Mouse (Mus musculus) midbrain, embryonic 13.5 days (tissue): ENCODE measurements around the gene Kcnk10. TPM values are rescaled to one million over a fixed set of nuclear protein-coding genes. Genes with fewer than 3 reads are reported as not detected.

Experiments used
- ATAC-seq: fragments of 200-750 bp; cut with Nextera tagmentation; 2 replicates; pipeline ENCODE4 v1.8.0; 2017; ENCODE audit warnings: mild to moderate bottlenecking, moderate TSS enrichment, moderate library complexity
- H3K27ac ChIP-seq: fragments of 300-500 bp; sonication (generic); 2 replicates; pipeline ENCODE4 v1.5.1; 2015; ENCODE audit warnings: inconsistent platforms, mild to moderate bottlenecking, moderate library complexity
- H3K27me3 ChIP-seq: fragments of 300-500 bp; sonication (generic); 2 replicates; pipeline ENCODE4 v1.6.1; 2015; ENCODE audit warnings: mild to moderate bottlenecking, inconsistent platforms
- H3K36me3 ChIP-seq: fragments of 300-500 bp; sonication (generic); 2 replicates; pipeline ENCODE4 v1.6.1; 2015; ENCODE audit warnings: mild to moderate bottlenecking, inconsistent platforms
- H3K4me1 ChIP-seq: fragments of 300-500 bp; sonication (generic); replicated peaks from 2 replicates; pipeline ENCODE4 v1.6.1; 2015; ENCODE audit warnings: inconsistent platforms
- H3K4me2 ChIP-seq: fragments of 300-500 bp; sonication (generic); replicated peaks from 2 replicates; pipeline ENCODE4 v1.6.1; 2015; ENCODE audit warnings: moderate library complexity, mild to moderate bottlenecking, inconsistent platforms
- H3K4me3 ChIP-seq: fragments of 300-500 bp; sonication (generic); replicated peaks from 2 replicates; pipeline ENCODE4 v1.5.1; 2015; ENCODE audit warnings: mild to moderate bottlenecking, inconsistent platforms
- H3K9ac ChIP-seq: fragments of 300-500 bp; sonication (generic); replicated peaks from 2 replicates; pipeline ENCODE4 v1.6.1; 2015; ENCODE audit warnings: mild to moderate bottlenecking, inconsistent platforms
- H3K9me3 ChIP-seq: fragments of 300-500 bp; sonication (generic); 2 replicates; pipeline ENCODE4 v1.6.1; 2016; ENCODE audit warnings: mild to moderate bottlenecking, inconsistent platforms
- WGBS: fragments of 180-500 bp; shearing (Covaris S2); methylation state at CpG from one replicate; pipeline ENCODE4 v1.1.7; 2015; 5-methylcytosine and 5-hydroxymethylcytosine counted together
- polyA plus RNA-seq: library from polyadenylated mRNA; unstranded; fragments of >200 nt; fragmentation: Nextera tagmentation; extraction: Ambion mirVana; gene quantifications from 2 replicates; pipeline ENCODE4 v1.2.1, GENCODE M21; 2015

Kcnk10 gene
- polyA plus RNA-seq, 1 experiment from 2014 or later, result 51.8 TPM

DNA sequence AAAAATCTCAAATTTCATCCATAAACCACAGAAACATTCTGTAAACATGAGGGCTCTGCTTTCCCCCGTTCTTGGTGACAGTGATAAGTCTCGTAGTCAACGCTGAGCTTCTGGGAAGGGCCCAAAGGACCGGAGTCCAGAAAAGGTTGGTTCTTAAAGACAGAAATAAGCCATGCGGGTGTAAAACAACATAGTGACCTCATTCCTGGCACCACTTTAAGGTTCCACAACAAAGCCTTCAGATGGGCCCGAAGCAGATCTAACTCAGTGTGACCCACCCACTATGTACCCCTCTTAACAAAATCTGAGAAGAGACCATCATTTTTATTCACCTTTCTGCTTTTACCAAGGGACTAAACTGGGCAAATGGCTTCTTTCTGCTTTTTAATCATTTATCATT lies 10.2 kb downstream of the Kcnk10 start:
- no peaks in the 10 kb centered on the region for H3K9me3 ChIP-seq
- H3K27me3 ChIP-seq, result no peaks in the 10 kb centered on the region
- H3K4me1 ChIP-seq, result peaks cover 100% of the 10 kb centered on the region
- no peak overlapping the region; the same call in 1 of the 2 replicates for H3K27ac ChIP-seq
- no peak for ATAC-seq
- WGBS, result 86% methylated on average over 6 of the region's 6 CpGs
- H3K4me3 ChIP-seq, result no peak overlapping the region
- H3K9ac ChIP-seq, result no peak overlapping the region
- H3K36me3 ChIP-seq, result peaks cover 3% of the 10 kb centered on the region
- H3K4me2 ChIP-seq, result 0 out of 2 replicates have a peak overlapping the region, but pooled peaks have one; percentile 7

DNA sequence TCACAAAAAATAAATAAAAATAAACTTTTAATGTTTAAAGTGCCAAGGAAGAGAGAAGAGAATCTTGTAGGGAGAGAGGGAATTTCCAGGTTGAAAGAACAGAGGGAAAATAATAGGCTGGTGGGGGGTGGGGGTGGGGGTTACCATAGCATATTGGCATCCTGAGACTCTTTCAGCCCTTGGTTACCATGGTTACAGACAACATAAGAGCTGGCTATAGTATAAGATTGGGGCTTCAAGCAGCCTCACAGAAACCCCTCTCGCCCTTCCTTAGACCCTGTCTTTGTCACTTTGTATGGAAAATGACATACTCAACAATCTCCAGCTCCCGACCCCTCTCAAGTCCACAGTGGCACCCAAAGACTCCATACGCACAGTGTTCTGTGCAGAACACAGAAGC lies 13.7 kb downstream of the Kcnk10 start:
- peaks cover 89% of the 10 kb centered on the region for H3K4me1 ChIP-seq
- ATAC-seq, result peak; percentile 62

DNA sequence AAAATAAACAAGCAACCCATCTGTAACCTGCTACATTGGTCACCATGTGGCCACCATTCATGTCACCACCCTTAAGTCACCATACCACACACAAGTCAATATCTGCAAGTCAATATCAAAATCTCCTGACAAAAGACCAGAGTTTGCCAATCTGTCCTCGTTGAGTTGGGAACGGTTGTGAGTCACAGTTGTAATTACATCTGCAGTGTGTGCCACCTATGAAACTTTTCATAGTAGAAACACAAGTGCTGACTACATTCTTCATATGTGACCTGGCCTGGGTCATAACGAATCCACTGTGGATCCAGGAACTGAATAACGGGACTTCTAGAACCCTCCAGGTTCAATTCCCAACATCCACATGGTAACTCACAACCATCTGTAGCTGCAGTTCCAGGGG lies 14.8 kb downstream of the Kcnk10 start:
- Histone ChIP-seq H3K4me3 (no peak overlapping the region), H3K4me2 (peak overlapping the region; percentile 37), H3K36me3 (no peaks in the 10 kb centered on the region), H3K9me3 (no peaks in the 10 kb centered on the region), H3K27me3 (no peaks in the 10 kb centered on the region), H3K9ac (no peak overlapping the region), H3K27ac (peak overlapping the region; percentile 81), H3K4me1 (peaks cover 81% of the 10 kb centered on the region)
- ATAC-seq, result 0 out of 2 replicates have a peak, but pooled peaks have one; percentile 2
- WGBS, result 34% methylated on average over 4 of the region's 4 CpGs

More for the DNA sequence above, 13.7 kb downstream of the Kcnk10 start:
- H3K36me3 ChIP-seq, result no peaks in the 10 kb centered on the region
- H3K4me3 ChIP-seq, result peak overlapping the region; percentile 12
- H3K9ac ChIP-seq, result peak overlapping the region; percentile 51; the same call in 1 of the 2 replicates
- WGBS, result 10% methylated on average over 3 of the region's 3 CpGs
- H3K27ac ChIP-seq, result peak overlapping the region; percentile 81
- H3K27me3 ChIP-seq, result no peaks in the 10 kb centered on the region
- no peaks in the 10 kb centered on the region for H3K9me3 ChIP-seq
- H3K4me2 ChIP-seq, result peak overlapping the region; percentile 37

DNA sequence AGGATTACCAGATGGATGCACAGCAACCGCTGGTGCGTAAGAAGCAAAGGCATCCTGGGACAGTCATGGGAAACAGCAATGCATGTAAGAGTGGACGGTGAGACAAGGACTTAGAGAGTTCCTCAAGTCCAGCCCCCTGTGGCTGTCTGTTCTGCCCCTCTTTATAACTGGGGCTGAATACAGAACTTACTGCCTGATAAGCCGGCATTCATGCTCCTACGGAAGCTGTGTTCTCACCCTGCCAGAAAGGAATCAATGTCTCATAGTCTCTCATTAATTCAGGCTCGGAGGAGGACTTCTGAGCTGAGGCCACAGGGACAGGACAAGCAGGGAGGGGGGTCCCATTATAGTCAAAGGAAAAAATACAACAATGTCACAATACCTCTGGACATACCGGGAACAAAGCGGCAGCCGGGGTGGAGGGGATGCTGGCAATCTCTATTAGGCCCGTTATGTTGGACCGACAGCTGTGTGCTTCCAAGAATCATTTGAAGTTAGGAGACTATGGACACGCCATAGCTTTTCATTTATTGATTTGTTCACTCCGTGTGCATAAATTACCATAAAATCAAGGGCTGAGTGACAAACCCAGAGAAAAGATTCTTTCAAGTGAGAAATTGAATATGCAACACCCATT lies 15.7 kb downstream of the Kcnk10 start:
- peaks cover 73% of the 10 kb centered on the region for H3K4me1 ChIP-seq
- H3K4me2 ChIP-seq, result peak overlapping the region; percentile 37
- no peaks in the 10 kb centered on the region for H3K9me3 ChIP-seq
- no peaks in the 10 kb centered on the region for H3K27me3 ChIP-seq
- no peak overlapping the region for H3K9ac ChIP-seq
- H3K27ac ChIP-seq, result peak overlapping the region; percentile 81
- 10% methylated on average over 13 of the region's 13 CpGs for WGBS
- H3K4me3 ChIP-seq, result peak overlapping the region; percentile 2; the same call in 1 of the 2 replicates
- ATAC-seq, result peak; percentile 95
- no peaks in the 10 kb centered on the region for H3K36me3 ChIP-seq

DNA sequence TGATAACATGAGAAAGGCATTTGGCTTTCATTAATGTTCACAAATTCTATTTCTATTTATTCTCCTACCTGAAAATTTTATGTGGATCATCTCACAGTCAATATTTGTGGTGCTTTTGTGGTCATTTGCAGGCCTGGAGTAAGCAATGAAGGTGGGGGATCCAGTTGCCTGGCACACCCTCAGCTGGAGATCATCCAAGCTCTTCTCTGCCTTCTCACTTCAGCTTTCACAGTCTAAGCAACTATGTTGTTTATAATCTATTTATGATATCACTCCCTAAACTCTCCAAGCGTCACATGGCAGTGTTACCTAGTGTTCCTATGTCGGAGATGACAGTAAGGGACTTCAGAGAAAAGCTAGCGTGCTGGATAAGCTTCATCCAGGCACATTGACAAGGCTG lies 18.1 kb downstream of the Kcnk10 start:
- Histone ChIP-seq H3K4me1 (peaks cover 49% of the 10 kb centered on the region), H3K9ac (no peak overlapping the region), H3K4me3 (no peak overlapping the region), H3K4me2 (no peak overlapping the region), H3K36me3 (no peaks in the 10 kb centered on the region), H3K9me3 (no peaks in the 10 kb centered on the region), H3K27ac (no peak overlapping the region), H3K27me3 (no peaks in the 10 kb centered on the region)
- ATAC-seq, result no peak
- WGBS, result 90% methylated on average over 3 of the region's 3 CpGs

DNA sequence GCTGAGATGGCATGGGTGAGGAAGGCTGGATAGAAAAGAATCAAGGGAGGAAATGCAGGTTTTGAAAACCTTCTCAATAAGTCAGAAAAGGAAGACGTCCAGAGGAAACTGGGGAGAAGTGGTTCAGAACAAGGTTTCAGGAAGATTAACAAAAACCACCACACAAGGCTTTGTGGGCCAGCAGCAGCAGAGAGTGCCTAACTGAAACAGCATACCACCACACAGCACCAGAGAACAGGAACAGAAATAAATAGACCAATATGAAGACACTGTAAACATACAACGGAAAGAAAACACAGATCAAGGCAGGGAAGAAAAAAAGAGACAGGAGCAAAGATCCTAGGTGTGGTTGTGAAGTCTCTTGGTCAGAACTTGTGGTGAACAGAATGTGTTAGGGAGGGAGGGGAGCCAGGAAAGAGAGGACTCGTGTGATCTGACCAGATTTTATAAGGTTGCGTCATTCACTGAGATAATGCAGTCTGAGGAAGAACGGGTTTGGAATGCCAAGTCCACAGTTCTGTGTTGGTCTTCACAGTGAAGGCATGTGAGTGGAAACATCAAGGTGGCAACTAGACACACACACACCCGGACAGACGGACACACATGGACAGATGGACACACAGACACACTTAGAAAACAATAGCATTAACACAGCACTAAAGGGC lies 21.0 kb downstream of the Kcnk10 start:
- no peaks in the 10 kb centered on the region for H3K27me3 ChIP-seq
- H3K9ac ChIP-seq, result no peak overlapping the region
- no peak overlapping the region for H3K4me2 ChIP-seq
- no peak overlapping the region for H3K27ac ChIP-seq
- no peaks in the 10 kb centered on the region for H3K36me3 ChIP-seq
- no peak overlapping the region for H3K4me3 ChIP-seq
- H3K9me3 ChIP-seq, result no peaks in the 10 kb centered on the region
- WGBS, result 88% methylated on average over 7 of the region's 7 CpGs
- ATAC-seq, result no peak
- peaks cover 25% of the 10 kb centered on the region for H3K4me1 ChIP-seq

DNA sequence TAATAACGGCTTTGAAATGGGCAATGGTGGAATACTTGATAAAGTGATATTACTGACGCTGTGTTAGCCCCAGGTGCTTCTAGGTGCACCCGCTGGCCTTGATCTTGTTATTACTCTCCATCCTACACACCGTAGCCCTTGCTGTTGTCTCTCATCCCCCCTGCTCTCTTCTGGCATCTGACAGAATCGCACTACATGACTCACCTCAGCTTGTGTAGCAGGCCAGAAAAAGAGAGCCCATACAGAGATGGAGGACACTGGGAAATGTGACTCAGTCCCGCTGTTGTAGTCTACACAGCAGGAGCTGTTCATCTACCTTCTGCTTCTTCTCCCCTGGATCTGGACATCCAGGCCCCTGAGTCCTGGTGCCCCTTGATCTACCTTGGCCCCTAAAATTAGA lies 28.1 kb downstream of the Kcnk10 start:
- H3K4me1 ChIP-seq, result peaks cover 17% of the 10 kb centered on the region
- no peak overlapping the region for H3K4me3 ChIP-seq
- H3K4me2 ChIP-seq, result no peak overlapping the region
- no peak overlapping the region for H3K9ac ChIP-seq
- no peak overlapping the region for H3K27ac ChIP-seq
- 0 out of 2 replicates have a peak, but pooled peaks cover 7% of the 10 kb centered on the region for H3K36me3 ChIP-seq
- H3K9me3 ChIP-seq, result no peaks in the 10 kb centered on the region
- no peaks in the 10 kb centered on the region for H3K27me3 ChIP-seq
- ATAC-seq, result no peak
- 96% methylated on average over 6 of the region's 6 CpGs for WGBS

DNA sequence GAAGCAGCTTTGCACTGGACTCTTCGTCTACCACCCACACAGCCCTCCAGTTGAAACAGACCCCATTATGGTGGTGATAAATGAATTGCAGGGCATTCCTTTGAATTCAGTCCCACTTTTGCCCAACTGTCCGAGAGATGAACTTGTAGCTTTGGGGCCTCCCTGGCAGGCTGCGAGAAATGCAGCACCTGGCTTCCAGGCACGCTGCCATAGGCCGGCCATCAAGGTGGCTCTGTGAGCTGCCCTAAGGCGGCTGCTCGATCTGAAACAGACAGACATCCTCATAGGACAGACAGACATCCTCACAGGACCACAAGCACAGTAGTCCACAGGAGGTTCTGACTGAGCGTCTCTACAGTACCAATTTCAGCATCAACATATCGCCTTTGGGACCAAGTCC lies 30.0 kb downstream of the Kcnk10 start:
- no peak overlapping the region for H3K27ac ChIP-seq
- no peak for ATAC-seq
- no peaks in the 10 kb centered on the region for H3K27me3 ChIP-seq

DNA sequence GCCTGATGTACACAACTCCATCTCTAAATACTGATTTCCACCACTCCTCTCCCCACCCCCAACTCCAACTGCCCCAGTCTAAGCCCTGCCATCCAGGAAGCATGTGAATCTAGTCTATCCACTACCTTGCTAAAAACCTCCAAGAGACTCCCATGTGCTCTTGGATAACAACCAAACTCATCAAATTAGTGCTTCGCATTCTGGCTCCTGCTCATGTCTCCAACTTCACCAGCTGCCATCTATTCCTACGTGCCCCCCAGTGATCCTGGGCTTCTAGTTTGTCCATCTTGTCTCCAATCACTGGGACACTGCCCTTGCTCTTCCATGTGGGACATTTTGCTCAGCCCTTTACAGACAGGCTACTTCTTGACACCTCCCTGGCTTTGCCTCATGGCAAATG lies 32.2 kb downstream of the Kcnk10 start:
- no peak overlapping the region for H3K9ac ChIP-seq
- H3K27me3 ChIP-seq, result no peaks in the 10 kb centered on the region
- no peak overlapping the region for H3K4me3 ChIP-seq
- no peaks in the 10 kb centered on the region for H3K9me3 ChIP-seq
- ATAC-seq, result no peak
- peaks cover 16% of the 10 kb centered on the region for H3K4me1 ChIP-seq
- H3K27ac ChIP-seq, result no peak overlapping the region
- WGBS, result 97% methylated on average over 2 of the region's 2 CpGs
- H3K4me2 ChIP-seq, result no peak overlapping the region
- peaks cover 10% of the 10 kb centered on the region; the same call in 1 of the 2 replicates for H3K36me3 ChIP-seq

More for the DNA sequence above, 30.0 kb downstream of the Kcnk10 start:
- Histone ChIP-seq H3K36me3 (0 out of 2 replicates have a peak, but pooled peaks cover 7% of the 10 kb centered on the region), H3K4me2 (no peak overlapping the region), H3K9ac (no peak overlapping the region), H3K9me3 (no peaks in the 10 kb centered on the region), H3K4me3 (no peak overlapping the region), H3K4me1 (peaks cover 17% of the 10 kb centered on the region)
- WGBS, result 91% methylated on average over 9 of the region's 9 CpGs

DNA sequence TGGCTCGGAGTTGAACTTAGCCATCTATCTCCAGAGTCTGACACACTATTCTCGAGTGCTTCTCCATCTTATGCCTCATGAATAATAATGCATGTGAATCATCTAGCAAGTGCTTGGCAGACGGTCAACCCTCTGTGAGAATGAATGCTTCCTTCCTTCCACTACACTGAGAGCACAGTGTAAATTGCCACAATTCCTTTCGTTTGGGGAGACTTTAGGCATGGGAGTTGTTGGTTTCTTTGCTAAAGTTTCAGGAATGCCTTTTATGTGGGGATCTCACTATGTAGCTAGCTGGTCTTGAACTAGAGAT lies 32.9 kb downstream of the Kcnk10 start:
- H3K4me1 ChIP-seq, result peaks cover 16% of the 10 kb centered on the region
- H3K27ac ChIP-seq, result no peak overlapping the region
- peaks cover 16% of the 10 kb centered on the region; the same call in 1 of the 2 replicates for H3K36me3 ChIP-seq
- 69% methylated on average over 4 of the region's 4 CpGs for WGBS
- H3K9me3 ChIP-seq, result no peaks in the 10 kb centered on the region
- H3K4me3 ChIP-seq, result no peak overlapping the region
- H3K4me2 ChIP-seq, result no peak overlapping the region
- no peak overlapping the region for H3K9ac ChIP-seq
- 0 out of 2 replicates have a peak, but pooled peaks have one; percentile 9 for ATAC-seq
- no peaks in the 10 kb centered on the region for H3K27me3 ChIP-seq

DNA sequence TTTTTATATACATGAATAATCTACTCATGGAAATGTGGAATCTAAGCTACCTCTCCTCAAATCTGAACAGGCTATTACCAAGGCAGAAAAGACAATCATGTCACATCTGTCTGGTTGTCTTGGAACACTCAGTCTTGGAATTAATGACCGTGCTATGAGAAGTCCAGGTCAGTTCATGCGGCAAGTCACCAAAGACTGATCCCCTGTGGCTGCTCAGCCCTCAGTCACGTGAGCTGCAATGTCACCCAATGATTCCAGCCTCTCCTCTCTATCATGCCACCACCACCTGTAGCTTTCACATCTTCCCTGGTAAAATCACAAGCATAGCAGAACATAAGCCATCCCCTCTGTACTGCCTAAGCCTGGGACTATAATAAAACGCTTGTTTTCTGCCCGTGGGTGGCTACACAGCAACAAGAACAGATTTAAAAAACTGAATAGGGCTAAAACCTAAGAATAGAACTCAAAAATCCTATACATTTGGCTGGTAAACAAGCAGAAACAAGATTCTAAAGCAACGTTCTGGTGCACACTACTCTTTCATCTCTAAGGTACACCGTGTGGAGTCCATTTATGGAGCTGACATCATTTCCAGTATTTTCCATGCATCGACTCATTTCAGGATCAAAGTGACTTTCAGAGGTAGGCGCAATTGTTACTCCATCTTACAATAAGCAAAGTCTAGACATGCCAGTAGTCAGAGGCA lies 33.4 kb downstream of the Kcnk10 start:
- no peaks in the 10 kb centered on the region for H3K27me3 ChIP-seq
- no peaks in the 10 kb centered on the region for H3K9me3 ChIP-seq
- WGBS, result 88% methylated on average over 9 of the region's 9 CpGs
- H3K4me2 ChIP-seq, result no peak overlapping the region
- H3K4me1 ChIP-seq, result peaks cover 16% of the 10 kb centered on the region
- no peak overlapping the region for H3K27ac ChIP-seq
- peaks cover 13% of the 10 kb centered on the region; the same call in 1 of the 2 replicates for H3K36me3 ChIP-seq
- H3K9ac ChIP-seq, result no peak overlapping the region
- no peak overlapping the region for H3K4me3 ChIP-seq
- no peak for ATAC-seq

DNA sequence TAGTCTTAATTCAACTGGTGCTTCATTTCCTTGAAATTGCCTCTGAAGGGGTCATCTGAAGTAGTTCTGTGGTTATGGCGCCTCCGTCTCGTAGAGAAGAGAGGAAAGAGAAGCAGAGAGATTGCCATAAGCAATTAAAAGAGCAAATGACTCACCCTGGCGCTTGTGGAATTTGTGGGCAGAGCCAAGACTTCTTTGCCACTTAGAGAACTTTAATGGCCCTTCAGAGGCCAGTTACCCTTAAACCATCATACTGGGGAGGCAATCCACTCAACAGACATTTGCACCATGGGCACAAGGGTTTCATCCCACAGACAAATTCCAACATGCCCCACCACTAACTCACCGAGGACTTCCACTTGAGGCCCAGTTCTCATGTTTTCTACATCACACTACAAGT lies 41.4 kb downstream of the Kcnk10 start:
- Histone ChIP-seq H3K4me3 (no peak overlapping the region), H3K36me3 (peaks cover 43% of the 10 kb centered on the region), H3K9me3 (no peaks in the 10 kb centered on the region), H3K9ac (no peak overlapping the region), H3K27ac (no peak overlapping the region), H3K4me1 (peaks cover 11% of the 10 kb centered on the region), H3K27me3 (no peaks in the 10 kb centered on the region), H3K4me2 (no peak overlapping the region)
- ATAC-seq, result no peak
- 72% methylated on average over 5 of the region's 5 CpGs for WGBS
